Mouse (Mus musculus) intestine, postnatal 0 days (tissue): Measurements from ENCODE around the gene Peg3. TPM values are rescaled to one million over a fixed set of nuclear protein-coding genes. Genes with fewer than 3 reads are reported as not detected.
A peak's percentile ranks its signal among the peaks of the same experiment; 100 is the strongest.

ENCODE experiments used
- ATAC-seq: fragments of 200-750 bp; cut with Nextera tagmentation; 2 replicates; pipeline ENCODE4 v1.8.0; 2017; ENCODE audit warnings: mild to moderate bottlenecking, moderate TSS enrichment, moderate library complexity
- H3K27ac ChIP-seq: fragments of 300-500 bp; sonication (generic); 2 replicates; pipeline ENCODE4 v1.5.1; 2014; ENCODE audit warnings: mild to moderate bottlenecking, low read depth, low read length, moderate library complexity
- H3K27me3 ChIP-seq: fragments of 300-500 bp; sonication (generic); replicated peaks from 2 replicates; pipeline ENCODE4 v1.6.1; 2014; ENCODE audit warnings: low read length, mixed read lengths; ENCODE audit not compliant: control insufficient read depth, insufficient read depth
- H3K36me3 ChIP-seq: fragments of 300-500 bp; sonication (generic); 2 replicates; pipeline ENCODE4 v1.6.1; 2014; ENCODE audit warnings: mild to moderate bottlenecking, moderate library complexity; ENCODE audit not compliant: control insufficient read depth, insufficient read depth
- H3K4me1 ChIP-seq: fragments of 300-500 bp; sonication (generic); replicated peaks from 2 replicates; pipeline ENCODE4 v1.6.1; 2014; ENCODE audit warnings: antibody characterized with exemption, low read length, mixed read lengths; ENCODE audit not compliant: control insufficient read depth, insufficient read depth
- H3K4me2 ChIP-seq: fragments of 300-500 bp; sonication (generic); replicated peaks from 2 replicates; pipeline ENCODE4 v1.6.1; 2014; ENCODE audit warnings: low read depth, mild to moderate bottlenecking, moderate library complexity
- H3K4me3 ChIP-seq: fragments of 300-500 bp; sonication (generic); 2 replicates; pipeline ENCODE4 v1.5.1; 2014; ENCODE audit warnings: low read depth, low read length
- H3K9ac ChIP-seq: fragments of 300-500 bp; sonication (generic); 2 replicates; pipeline ENCODE4 v1.6.1; 2014; ENCODE audit warnings: mild to moderate bottlenecking, low read depth, low read length
- H3K9me3 ChIP-seq: fragments of 300-500 bp; sonication (generic); 2 replicates; pipeline ENCODE4 v1.6.1; 2016; ENCODE audit warnings: mixed run types; ENCODE audit not compliant: control insufficient read depth
- CTCF ChIP-seq: sonication (generic); IDR thresholded peaks from 2 replicates; pipeline ENCODE4 v1.5.1; 2016; ENCODE audit warnings: low read depth, mild to moderate bottlenecking, control low read depth, antibody characterized with exemption, moderate library complexity
- WGBS: fragments of 180-500 bp; shearing (Covaris S2); extraction: QIAGEN DNeasy Blood & Tissue Kit; methylation state at CpG from one replicate; pipeline ENCODE4 v1.1.7; 2014; 5-methylcytosine and 5-hydroxymethylcytosine counted together
- polyA plus RNA-seq: library from polyadenylated mRNA; unstranded; fragments of >200 nt; fragmentation: Nextera tagmentation; extraction: Ambion mirVana; gene quantifications from 2 replicates; pipeline ENCODE4 v1.2.1, GENCODE M21; 2015

Peg3 gene
- polyA plus RNA-seq, 1 experiment from 2014 or later: 15.6 TPM

DNA sequence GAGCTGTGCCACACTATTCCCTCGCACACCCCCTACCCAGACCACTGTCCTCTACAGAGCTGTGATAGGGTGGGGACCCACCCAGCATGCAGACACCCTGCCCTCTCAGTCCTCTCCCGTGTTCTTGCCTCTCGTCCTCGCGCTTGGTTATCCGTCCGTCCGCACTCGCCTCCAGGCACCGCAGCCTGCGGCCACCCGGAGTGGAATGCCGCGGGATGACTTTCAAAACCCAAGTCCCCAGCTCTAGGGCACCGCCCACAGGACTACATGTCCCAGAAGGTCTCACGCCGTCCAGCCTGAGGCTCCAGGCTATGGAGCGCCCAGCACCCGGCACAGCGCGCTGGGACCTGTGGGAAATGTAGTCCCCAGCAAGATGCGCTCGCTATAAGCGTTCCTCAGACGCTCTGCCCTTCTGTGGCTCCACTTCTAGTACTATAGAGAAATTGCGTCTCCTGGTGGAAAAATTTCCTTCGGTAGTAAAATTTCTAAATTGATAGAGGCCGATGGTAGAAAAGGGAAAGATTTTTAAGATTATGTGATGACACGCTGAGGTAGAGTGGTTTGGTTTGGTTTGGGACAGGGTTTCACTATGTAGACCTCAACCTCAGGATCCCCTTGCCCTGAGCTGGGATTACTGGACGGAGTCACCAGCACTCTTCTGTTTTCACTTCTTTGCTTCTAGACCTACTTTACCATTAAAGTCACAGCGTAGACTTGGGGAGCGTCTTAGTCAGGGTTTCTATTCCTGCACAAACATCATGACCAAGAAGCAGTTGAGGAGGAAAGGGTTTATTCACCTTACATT, 33.8 kb downstream of the Peg3 start, which contains the start of gene Zim1:
TSS of gene Zim1 (minus strand) at position 210 of the 805 bp plus-strand sequence.
- WGBS: 9% methylated on average over 32 of the region's 32 CpGs
- Histone ChIP-seq H3K27ac (no peak within 1 kb of the TSS), H3K9ac (no peak within 1 kb of the TSS), H3K27me3 (no peaks in the 10 kb centered on the region), H3K9me3 (no peaks in the 10 kb centered on the region), H3K36me3 (no peaks in the 10 kb centered on the region), H3K4me1 (no peaks in the 10 kb centered on the region), H3K4me3 (peak within 1 kb of the TSS; percentile 39), H3K4me2 (peak within 1 kb of the TSS; percentile 77)
- peak; percentile 99 for ATAC-seq
- TF ChIP-seq CTCF: peak; percentile 53

DNA sequence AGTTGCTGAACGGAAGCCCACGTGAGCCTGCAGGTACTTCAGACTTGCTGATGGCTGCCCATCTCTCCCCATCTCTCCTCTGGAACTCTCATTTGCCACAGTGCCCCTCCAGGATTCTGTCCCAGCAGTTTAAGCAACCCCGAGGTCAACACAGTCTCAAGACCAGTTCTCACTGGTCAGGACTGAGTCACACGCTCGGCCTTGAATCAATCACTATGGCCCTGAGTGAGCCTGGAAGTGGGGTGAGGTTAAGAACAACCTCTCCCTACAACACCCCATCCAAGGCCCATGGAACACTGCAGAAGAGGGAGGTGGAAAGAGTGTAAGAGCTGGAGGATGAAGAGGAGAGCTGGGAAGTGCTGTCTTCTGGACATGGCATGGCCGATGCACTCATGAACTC, 44.7 kb downstream of the Peg3 start:
- no peak for TF ChIP-seq CTCF
- no peak for ATAC-seq
- Histone ChIP-seq H3K4me1 (no peaks in the 10 kb centered on the region), H3K36me3 (no peaks in the 10 kb centered on the region), H3K9ac (no peak overlapping the region), H3K27ac (no peak overlapping the region), H3K9me3 (no peaks in the 10 kb centered on the region), H3K4me3 (no peak overlapping the region), H3K27me3 (no peaks in the 10 kb centered on the region), H3K4me2 (no peak overlapping the region)
- 94% methylated on average over 6 of the region's 6 CpGs for WGBS

DNA sequence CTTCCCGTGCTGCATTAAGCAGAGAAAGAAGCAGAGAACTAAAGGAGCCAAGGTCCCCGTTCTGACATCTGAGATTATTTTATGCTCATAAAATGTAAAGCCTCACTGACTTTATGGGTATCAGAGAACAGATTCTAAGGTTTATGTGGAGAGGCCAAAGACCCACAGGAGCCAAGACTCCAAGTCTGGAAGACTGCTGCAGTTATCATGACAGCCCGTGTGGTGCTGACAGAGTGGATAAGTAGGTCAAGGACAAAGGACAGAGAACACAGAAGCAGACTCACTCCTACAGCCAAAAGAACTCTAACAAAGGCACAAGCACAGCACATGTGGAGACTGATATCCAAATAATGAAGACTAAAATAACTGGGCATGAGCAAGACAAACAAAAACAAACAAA, 63.5 kb downstream of the Peg3 start:
- Histone ChIP-seq H3K9me3 (no peaks in the 10 kb centered on the region), H3K9ac (no peak overlapping the region), H3K4me3 (no peak overlapping the region), H3K36me3 (no peaks in the 10 kb centered on the region), H3K27me3 (no peaks in the 10 kb centered on the region), H3K4me2 (no peak overlapping the region), H3K27ac (no peak overlapping the region), H3K4me1 (no peaks in the 10 kb centered on the region)
- 71% methylated on average over 3 of the region's 3 CpGs for WGBS
- TF ChIP-seq CTCF: no peak
- no peak for ATAC-seq

DNA sequence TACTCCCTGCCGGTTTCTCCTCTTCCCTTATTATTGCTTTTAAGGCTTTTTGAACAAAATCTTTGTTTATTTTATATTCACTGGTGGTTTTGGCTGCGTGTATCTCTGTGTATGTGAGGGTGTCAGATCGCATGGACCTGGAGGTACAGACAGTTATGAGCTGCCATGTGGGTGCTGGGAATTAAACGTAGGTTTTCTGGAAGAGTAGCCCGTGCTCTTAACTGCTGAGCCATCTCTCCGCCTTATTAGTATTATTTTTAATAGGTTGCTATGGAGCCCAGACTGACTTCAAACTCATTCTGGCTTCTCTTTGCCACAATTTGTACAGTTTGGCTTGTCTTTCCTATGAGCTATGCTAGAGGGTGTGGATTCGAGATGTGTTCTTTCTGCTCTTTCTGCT, 66.8 kb downstream of the Peg3 start:
- ATAC-seq: no peak
- Histone ChIP-seq H3K36me3 (no peaks in the 10 kb centered on the region), H3K4me3 (no peak overlapping the region), H3K9me3 (no peaks in the 10 kb centered on the region), H3K4me2 (no peak overlapping the region), H3K9ac (no peak overlapping the region), H3K27me3 (no peaks in the 10 kb centered on the region), H3K4me1 (no peaks in the 10 kb centered on the region), H3K27ac (no peak overlapping the region)
- 65% methylated on average over 7 of the region's 7 CpGs for WGBS
- no peak for TF ChIP-seq CTCF

DNA sequence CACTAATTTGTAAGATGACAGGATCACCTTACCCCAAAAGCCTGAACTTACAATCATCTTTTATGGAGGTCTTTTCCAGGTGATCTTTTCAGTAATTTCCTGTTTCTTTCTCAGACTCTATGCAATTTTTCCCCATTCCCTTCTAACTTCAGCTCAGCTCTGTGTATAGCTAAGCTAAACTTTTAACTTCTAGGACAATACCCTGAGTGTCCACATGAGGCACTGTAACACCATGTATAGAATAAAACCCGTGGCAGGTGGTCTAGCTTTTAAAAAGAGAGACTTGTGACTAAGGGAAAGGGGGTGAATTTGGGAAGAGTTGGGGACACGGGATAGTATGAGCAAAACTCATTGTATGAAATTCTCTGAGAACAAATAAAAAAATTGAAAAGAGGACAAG, 70.6 kb downstream of the Peg3 start:
- ATAC-seq: no peak
- TF ChIP-seq CTCF: peak; percentile 77
- WGBS: 26% methylated on average over 2 of the region's 2 CpGs

DNA sequence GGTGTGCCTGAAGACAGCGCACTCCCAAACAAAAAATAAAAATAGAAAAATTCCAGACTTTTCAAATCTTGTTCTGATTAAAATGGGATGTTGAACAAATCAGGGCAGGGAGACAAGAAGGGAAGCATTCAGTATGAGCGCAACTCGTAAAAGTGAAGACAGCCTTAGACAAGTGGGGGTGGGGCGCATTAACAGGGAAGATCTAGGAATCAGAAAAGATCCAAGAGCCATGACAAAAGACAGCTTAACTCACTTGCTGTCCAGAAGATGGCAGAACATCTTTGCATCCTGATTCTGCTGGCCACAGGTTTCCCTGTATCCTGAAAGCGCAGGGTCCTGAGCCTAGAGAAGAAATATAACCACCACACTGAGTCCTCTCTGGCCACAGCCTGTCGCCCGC, 71.6 kb downstream of the Peg3 start:
- Histone ChIP-seq H3K4me1 (no peaks in the 10 kb centered on the region), H3K9me3 (no peaks in the 10 kb centered on the region), H3K27me3 (no peaks in the 10 kb centered on the region), H3K4me2 (no peak overlapping the region), H3K9ac (no peak overlapping the region), H3K36me3 (no peaks in the 10 kb centered on the region), H3K27ac (no peak overlapping the region), H3K4me3 (no peak overlapping the region)
- WGBS: 90% methylated on average over 7 of the region's 7 CpGs
- ATAC-seq: no peak
- no peak for TF ChIP-seq CTCF

More for the DNA sequence above, 70.6 kb downstream of the Peg3 start:
- Histone ChIP-seq H3K4me3 (no peak overlapping the region), H3K27me3 (no peaks in the 10 kb centered on the region), H3K27ac (no peak overlapping the region), H3K4me2 (no peak overlapping the region), H3K36me3 (no peaks in the 10 kb centered on the region), H3K9me3 (no peaks in the 10 kb centered on the region), H3K4me1 (no peaks in the 10 kb centered on the region), H3K9ac (no peak overlapping the region)

Other genes starting within 250 kb of the Peg3 start
- gene Olfr5, start 243.5 kb downstream of the Peg3 start, polyA plus RNA-seq: not detected in 2 replicates
- not detected in 2 replicates for gene Olfr1347, start 230.7 kb downstream of the Peg3 start, polyA plus RNA-seq
- gene Olfr1348, start 221.7 kb downstream of the Peg3 start, polyA plus RNA-seq: not detected in 2 replicates
- gene Olfr1349, start 207.5 kb downstream of the Peg3 start, polyA plus RNA-seq: not detected in 2 replicates
- gene Olfr1350, start 165.6 kb downstream of the Peg3 start, polyA plus RNA-seq: not detected in 2 replicates
- gene Zim1, start 34.0 kb downstream of the Peg3 start, polyA plus RNA-seq: 0.71 and 0.73 TPM in 2 replicates
- gene Usp29, start 147 bp upstream of the Peg3 start, polyA plus RNA-seq: 0.68 and 0.71 TPM in 2 replicates